Mouse (Mus musculus): ENCODE data around the gene Tmem239.

Tmem239 gene

GRCm38 (mm10) chr2:130411558-130412495, 5.5 kb downstream of the Tmem239 start:
- DNase-seq (ENCODE audit: low read depth) = peak; percentile 96

GRCm38 (mm10) chr2:130412775-130413174, 6.5 kb downstream of the Tmem239 start:
- no peak for DNase-seq (ENCODE audit: low read depth)

GRCm38 (mm10) chr2:130414094-130414856, 8.0 kb downstream of the Tmem239 start:
- no peak for DNase-seq (ENCODE audit: low read depth)

GRCm38 (mm10) chr2:130421781-130422620, 15.7 kb downstream of the Tmem239 start:
- DNase-seq (ENCODE audit: low read depth) = no peak

- no peak for DNase-seq (ENCODE audit: low read depth)
Measured at GRCm38 (mm10) chr2:130423397-130424125, 17.3 kb downstream of the Tmem239 start.

- peak; percentile 93 for DNase-seq (ENCODE audit: low read depth)
Measured at GRCm38 (mm10) chr2:130424126-130424853, 18.0 kb downstream of the Tmem239 start, which contains the start of the genes Vps16 and Pced1a. Gene Vps16 (plus strand): TSS chr2:130424339. Gene Pced1a (minus strand): TSS chr2:130424701.

GRCm38 (mm10) chr2:130425112-130425511, 18.8 kb downstream of the Tmem239 start:
- DNase-seq (ENCODE audit: low read depth) = peak; percentile 60

- DNase-seq (ENCODE audit: low read depth) = no peak
Measured at GRCm38 (mm10) chr2:130429851-130430250, 23.6 kb downstream of the Tmem239 start.

GRCm38 (mm10) chr2:130430484-130430883, 24.2 kb downstream of the Tmem239 start:
- DNase-seq (ENCODE audit: low read depth) = no peak

GRCm38 (mm10) chr2:130432157-130432556, 25.9 kb downstream of the Tmem239 start:
- no peak for DNase-seq (ENCODE audit: low read depth)

- DNase-seq (ENCODE audit: low read depth) = peak; percentile 84
Measured at GRCm38 (mm10) chr2:130433152-130433551, 26.9 kb downstream of the Tmem239 start.

GRCm38 (mm10) chr2:130436769-130437168, 30.5 kb downstream of the Tmem239 start:
- DNase-seq (ENCODE audit: low read depth) = no peak

GRCm38 (mm10) chr2:130438861-130439260, 32.6 kb downstream of the Tmem239 start:
- no peak for DNase-seq (ENCODE audit: low read depth)

GRCm38 (mm10) chr2:130439840-130440480, 33.7 kb downstream of the Tmem239 start:
- no peak for DNase-seq (ENCODE audit: low read depth)

- DNase-seq (ENCODE audit: low read depth) = no peak
Measured at GRCm38 (mm10) chr2:130442162-130442561, 35.9 kb downstream of the Tmem239 start.

- DNase-seq (ENCODE audit: low read depth) = no peak
Measured at GRCm38 (mm10) chr2:130448449-130448848, 42.2 kb downstream of the Tmem239 start.

GRCm38 (mm10) chr2:130449021-130449793, 42.9 kb downstream of the Tmem239 start:
- DNase-seq (ENCODE audit: low read depth) = peak; percentile 64

GRCm38 (mm10) chr2:130449794-130450433, 43.6 kb downstream of the Tmem239 start, which contains the start of gene Ptpra:
Gene Ptpra (plus strand): TSS chr2:130450278.
- peak; percentile 93 for DNase-seq (ENCODE audit: low read depth)

- DNase-seq (ENCODE audit: low read depth) = peak; percentile 78
Measured at GRCm38 (mm10) chr2:130450434-130450796, 44.1 kb downstream of the Tmem239 start.
